Mouse (Mus musculus) layer of hippocampus, adult 9-11 months (tissue): ENCODE data around the gene Gm39566.
"Not testable (repeated sequence)": the region's sequence is repeated elsewhere in the genome, so short reads cannot be mapped to it uniquely, and the experiment has no call there.

Experiments
- DNase-seq: peaks from one replicate; pipeline ENCODE4 v3.0.0; 2022

Gm39566 gene

DNA sequence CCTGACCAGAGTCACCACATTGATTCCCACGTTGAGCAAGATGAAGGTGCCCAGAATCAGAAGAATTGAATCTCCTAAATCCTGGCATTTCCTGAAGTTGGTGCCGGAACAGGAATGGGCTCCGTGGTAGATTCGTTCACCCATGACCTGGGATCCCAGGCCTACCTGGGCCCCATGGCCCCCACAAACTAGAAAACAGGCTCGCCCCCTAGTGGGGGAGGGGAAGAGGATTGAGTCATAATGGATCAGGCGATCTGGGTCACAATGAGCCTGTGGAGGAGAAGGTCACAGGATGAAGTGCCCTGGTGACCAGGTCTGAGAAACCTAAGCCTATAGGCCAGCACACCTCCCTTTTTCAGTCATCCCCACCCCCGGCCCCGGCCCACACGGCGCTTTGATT lies at the start of gene Gm39566:
Gene Gm39566, minus strand, starts transcription at position 144 of the 400 bp plus-strand sequence.
- DNase-seq: no peak

DNA sequence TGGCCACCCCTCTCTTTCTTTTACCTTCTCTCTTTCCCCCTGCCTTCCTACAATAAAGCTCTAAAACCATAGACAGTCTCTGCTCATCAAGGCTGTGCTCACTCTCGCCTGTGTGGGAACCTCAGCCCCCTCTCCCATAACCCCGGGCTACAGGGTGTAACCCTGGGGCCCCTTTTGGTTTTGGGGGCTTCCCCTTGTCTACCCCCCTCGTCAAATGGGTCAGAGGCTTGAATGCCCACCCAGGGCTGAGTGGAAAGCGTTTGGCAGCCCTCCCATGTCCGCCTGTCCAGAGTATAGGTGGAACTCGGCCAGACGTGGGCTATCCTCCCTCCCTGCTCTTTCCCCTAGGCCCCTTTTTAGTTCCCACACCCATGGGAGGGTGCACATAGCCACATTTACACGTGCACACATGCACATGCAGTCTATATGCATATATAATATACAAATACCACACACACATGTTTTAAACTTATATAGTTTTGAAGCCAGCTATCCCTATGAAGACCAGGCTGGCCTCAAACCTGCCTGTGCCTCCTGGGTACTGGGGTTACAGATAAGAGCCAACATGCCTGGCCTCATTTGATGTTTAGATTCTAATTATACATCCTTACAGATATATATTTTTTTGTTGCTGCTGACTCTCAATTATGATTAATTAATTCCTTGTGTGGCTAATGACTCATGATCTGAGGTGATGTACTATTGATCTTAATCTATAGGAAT lies 49.2 kb upstream of the Gm39566 start:
- no peak for DNase-seq

DNA sequence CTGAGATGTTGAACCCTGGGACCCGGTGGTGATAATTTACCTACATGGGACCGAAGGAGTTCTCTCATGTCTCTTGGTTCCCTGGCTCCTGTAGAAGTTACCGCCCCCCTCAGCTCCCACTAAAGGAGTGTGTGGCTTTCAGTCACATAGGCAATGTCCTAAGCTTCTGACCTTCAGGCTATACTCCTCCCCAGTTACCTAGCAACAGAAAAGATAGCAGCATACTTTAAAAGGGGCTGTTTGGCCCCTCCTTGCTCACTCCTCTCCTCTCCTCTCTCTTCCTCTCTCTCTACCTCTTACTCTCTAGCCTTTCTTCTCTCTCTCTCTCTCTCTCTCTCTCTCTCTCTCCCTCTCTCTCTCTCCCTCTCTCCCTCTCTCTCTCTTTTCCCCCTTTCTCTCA lies 48.6 kb upstream of the Gm39566 start:
- not testable (repeated sequence) for DNase-seq

DNA sequence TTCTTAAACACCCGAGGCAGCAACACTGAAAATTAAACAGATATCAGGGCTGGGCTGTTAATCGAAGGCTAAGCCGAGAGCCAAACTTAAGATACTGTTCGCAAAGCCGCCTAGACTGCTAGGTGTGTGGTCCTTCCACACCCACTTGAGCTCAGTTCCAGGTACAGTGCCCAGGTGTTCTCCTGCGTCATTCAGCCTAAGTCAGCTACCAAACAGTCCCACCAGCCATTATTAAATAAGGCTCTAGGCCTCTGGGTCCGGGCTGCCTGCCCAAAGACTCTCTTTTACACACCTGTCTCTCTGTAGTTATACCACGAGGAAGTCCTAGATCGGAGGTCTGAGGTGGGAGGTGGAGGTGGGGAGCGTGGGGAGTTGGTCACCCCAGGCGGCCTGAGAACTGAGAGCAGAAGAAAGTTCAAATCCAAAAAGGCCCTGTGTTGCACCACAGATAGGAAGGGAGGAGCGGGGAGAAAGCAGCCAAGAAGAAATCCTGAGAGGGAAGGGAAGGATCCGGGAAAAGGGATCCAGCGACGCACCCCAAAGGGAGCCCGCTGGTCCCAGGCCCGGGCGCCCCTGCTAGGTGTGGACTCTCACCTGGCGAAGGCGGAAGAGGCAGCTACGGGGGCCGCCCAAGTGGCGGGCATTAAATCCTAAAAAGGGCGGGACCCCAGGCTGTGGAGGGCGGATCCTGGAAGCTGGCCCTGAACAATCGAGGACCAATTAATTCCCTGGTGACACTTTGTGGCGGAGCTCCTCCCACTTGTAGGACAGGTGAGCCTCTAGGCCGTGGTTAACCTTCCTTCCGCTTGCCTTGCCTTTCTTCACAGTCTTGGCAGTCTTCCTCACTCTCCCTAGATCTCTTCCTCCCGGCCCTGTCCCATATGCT lies 43.3 kb upstream of the Gm39566 start, which contains the start of gene Tnk1:
Gene Tnk1, minus strand, starts transcription at position 618 of the 886 bp plus-strand sequence.
- DNase-seq: no peak

DNA sequence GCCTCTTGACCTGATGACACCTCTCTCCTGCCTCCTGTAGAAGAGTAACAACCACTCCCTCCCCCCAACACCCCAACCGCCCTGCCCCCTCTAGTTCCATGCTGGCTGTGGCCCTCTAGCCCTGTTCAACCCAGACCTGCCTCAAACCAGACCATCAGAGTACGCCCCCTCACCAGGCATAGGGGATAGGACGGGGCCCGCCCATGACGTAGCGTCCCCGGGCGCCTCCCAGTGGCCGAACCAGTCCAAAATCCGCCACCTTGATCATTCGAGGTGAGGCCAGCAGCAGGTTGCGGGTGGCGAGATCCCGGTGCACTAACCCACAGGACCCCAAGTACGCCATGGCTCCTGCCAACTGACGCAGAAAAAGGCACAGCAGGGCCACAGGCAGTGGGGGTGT lies 40.2 kb upstream of the Gm39566 start:
- no peak for DNase-seq

DNA sequence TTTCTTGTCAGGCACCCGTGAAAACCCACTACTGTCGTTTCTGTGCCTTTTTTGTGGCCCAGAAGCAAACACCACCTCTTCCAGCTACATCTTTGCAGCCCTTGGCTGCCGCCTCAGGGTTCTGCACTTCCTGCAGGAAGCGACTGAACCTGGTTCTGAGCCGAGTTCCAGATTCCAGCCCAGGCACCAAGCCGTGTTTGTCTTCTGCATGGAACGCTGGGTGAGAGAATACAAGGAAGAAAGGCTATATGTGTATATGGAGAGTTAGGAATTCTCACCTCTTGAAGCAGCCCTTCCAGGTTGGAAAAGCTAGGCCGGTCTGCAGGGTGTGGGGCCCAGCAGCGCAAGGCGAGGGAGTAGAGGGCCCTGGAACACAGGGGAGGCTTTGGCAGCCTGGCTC lies 39.6 kb upstream of the Gm39566 start:
- DNase-seq: no peak

DNA sequence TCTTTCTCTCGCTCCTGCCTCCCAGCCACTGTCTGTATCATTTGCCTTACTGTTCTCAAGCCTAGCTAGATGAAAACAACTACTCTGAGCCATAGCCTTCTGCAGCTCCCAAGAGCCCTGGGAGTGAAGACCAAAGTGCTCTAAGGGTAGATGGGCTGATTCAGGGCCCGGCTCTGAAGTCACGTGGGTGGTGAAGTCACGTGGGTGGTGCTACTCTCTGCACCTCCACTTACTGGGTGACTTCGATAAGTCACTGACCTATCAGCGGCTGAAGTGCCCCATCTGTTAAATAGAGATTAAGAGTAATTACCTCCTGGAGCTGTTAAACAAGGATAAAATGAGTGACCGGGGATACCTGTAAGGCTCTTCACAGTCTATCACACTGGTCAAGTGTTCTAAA lies 38.9 kb upstream of the Gm39566 start:
- no peak for DNase-seq

DNA sequence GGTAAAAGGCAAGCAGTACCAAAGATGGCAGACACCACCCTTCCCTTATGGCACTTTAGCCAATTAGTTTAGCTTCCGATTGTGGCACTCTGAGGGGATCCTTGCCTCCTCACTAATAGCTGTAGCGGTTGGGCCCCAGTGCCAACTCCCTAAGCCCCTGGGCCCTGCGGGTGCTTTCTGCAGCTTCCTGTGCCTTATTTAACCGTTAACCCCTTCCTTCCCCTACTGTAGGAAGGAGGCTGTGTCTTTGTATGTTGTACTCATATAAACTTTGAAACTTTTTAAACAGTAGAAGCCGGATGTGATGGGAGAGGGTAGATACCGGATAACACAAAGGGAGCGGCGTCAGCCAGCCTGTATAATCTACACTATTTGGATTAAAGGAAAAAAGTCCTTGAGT lies 35.7 kb upstream of the Gm39566 start:
- DNase-seq: no peak

DNA sequence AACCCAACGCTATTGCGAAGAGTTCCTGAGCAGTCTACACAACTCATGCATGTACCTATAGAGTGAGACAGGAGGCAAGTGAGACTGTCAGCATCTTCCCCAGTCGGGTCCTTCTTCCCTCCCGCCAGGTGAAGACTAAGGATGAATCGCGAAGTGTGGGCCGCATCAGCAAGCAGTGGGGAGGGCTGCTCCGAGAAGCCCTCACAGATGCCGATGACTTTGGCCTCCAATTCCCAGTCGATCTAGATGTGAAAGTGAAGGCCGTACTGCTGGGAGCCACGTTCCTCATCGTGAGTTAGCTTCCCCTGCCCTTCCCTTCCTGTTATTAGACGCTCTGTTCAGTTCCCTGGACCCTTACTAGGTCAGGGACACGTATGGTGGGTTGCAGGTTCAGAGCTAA lies 34.8 kb upstream of the Gm39566 start:
- DNase-seq: no peak

DNA sequence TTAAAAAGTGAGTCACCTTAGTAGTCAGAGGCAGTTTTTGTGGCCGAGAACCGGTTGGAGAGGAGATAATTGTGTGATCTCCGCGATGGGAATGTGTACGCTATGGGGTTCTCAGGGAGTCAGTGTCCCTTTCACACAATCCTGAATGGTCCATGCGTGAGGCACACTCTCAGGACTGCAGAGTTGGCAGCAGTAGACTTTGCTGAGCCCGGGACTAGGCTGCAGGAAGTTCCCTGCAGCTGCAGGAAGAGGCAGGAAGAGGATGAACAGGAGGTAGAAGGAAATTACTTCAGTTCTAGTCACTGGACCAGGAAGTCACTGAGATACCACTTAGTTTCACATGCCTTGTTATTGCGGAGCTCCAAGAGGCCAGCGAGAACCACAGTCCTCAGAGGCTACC lies 34.0 kb upstream of the Gm39566 start:
- no peak for DNase-seq

DNA sequence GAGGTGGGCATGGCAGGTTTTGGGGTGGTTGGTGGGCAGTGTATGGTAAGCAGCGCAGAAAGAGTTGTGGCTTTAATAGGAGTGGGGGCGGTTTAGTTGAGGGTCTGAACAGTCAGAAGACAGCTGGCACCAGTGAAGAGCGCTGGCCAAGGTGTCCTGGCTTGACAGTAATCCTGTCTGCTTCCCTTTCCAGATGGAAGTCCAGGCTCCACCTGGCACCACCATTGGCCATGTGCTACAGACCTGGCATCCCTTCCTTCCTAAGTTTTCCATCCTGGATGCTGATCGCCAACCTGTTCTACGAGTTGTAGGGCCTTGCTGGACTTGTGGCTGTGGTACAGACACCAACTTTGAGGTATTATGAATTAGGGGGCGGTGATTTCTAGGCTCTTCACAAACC lies 32.9 kb upstream of the Gm39566 start:
- no peak for DNase-seq

DNA sequence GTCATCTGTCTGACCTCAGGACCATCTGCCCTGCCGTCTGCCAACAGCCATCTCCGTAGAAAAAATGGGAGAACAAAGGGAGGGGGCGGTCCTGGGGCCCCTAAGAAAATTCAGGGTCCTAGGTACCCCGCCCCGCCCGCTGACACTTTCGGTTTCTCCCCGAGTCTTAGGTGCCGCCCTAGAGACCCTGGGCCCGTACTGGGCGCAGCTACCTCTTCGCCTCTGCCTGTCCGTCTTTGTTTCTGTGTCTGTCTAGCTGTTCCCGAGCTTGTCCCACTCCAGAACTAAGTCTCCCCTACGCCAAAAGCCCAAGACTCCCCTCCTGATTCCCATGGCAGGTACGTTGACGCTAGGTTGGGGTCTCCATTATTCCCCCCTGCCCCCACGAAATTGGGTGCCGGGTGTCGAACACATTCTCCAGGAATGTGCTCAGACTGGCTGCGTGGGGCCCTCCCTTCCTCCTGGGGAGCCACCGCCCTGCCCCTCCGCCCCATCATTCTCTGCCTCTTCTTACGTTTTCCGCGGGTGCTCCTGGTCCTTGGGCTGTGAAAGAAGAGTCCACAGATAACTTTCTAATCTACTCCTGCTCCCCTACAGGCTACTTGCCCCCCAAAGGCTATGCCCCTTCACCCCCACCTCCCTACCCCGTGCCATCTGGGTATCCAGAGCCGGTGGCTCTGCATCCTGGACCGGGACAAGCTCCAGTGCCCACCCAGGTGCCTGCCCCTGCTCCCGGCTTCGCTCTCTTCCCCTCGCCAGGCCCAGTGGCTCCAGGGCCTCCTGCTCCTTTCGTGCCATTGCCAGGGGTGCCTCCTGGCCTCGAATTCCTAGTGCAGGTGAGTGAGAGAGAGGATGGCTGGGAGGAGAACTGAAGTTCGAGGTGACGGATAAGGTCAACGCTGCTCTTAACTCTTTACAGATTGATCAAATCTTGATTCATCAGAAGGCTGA lies 31.9 kb upstream of the Gm39566 start:
- no peak for DNase-seq

DNA sequence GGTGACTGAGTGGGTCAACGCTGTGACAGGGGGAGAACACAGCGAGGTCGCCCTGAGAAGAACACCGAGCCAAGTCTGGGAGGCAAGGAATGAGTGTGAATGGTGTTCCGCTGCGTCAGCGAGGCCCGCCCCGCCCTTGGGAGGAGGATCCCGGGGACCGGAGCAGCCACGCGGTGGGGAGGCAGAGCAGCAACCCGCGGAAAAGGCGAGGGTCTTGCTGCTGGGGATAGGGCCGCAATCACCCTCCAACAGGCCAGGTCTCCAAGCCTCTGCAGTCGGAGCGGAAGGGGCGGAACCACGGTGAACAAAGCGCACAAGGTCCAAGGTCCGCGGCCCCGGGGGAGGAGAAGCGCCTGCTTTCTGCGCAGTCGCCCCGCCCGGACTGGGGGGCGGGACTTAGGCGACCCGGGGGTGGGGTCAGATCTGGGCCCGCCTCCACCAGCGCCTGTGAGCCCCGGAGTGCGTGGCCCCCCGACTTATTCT lies 31.1 kb upstream of the Gm39566 start, which contains the start of gene Plscr3:
Gene Plscr3, plus strand, starts transcription at position 179 of the 483 bp plus-strand sequence.
- DNase-seq: peak; percentile 88

DNA sequence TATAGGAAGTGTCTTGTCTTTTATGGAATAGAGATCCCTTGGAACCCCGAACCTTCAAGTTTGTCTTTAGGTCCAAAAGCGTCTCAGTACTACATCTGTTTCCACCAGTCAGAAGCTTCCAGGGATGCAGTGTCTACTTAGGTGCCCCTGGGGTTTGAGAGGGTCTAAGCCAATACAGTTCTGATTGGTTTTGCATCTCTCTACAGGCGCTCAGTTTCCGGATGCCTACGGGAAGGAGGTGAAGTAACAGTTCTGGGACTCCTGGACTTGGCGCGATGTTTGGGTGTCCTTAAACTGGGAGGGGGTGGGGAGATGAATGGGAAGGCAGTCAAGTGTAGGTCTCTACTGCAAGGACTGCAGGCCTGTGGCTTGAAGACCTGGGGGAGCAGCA lies 23.6 kb upstream of the Gm39566 start:
- no peak for DNase-seq

DNA sequence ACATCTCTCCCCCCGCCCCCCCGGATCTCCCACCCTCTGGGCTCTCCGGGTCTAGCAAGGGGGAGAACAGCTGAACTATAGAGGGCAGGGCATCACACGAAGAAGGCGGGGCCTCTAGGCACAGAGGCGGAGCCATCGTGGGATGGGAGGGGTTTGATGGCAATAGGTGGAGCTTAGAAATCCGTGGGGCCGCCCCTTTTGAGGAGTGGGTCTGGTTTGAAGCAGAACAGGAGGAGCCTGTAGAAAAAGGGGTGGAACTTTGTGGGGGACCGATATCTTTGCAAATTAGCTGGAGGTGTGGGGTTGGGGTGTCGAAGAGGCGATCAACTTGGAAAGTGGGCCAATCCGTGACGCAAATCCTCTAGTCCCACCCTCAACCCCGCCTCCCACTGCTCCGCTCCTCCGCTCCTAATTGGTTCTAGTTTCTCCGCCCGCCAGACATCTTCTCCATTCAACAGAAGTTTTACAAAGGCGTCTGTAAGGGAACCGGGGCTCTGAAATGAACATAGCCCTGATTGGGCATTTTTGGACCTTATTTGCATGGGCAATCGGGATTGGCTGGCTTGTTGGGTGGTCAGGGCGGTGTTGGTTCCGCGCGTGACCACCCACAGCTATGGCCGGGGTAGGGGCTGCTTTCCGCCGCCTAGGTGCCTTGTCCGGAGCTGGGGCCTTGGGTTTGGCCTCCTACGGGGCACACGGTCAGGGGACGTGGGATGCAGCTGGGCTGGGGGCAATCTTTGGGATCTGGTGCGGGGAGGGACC lies 23.0 kb upstream of the Gm39566 start, which contains the start of gene Tmem256:
Gene Tmem256, plus strand, starts transcription at position 563 of the 762 bp plus-strand sequence.
- DNase-seq: peak; percentile 99

DNA sequence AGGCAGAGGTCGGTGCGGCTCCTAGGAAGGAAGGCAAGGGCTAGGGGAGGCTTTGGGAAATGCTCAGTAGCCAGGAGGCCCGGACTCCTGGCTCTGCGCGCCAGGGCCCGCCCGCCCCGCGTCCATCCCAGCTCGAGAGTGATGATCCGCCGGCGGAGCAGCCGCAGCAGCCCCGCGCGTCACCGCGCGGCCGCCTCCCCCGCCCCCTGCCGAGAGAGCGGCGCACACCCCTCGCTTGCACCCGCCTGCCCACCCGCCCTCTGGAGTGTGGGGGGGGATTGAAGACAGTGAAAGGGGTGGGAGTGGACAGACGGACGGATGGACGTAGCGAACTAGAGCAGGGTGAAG lies 22.5 kb upstream of the Gm39566 start, which contains the start of gene Nlgn2:
Gene Nlgn2, minus strand, starts transcription at position 181 of the 348 bp plus-strand sequence.
- DNase-seq: no peak

DNA sequence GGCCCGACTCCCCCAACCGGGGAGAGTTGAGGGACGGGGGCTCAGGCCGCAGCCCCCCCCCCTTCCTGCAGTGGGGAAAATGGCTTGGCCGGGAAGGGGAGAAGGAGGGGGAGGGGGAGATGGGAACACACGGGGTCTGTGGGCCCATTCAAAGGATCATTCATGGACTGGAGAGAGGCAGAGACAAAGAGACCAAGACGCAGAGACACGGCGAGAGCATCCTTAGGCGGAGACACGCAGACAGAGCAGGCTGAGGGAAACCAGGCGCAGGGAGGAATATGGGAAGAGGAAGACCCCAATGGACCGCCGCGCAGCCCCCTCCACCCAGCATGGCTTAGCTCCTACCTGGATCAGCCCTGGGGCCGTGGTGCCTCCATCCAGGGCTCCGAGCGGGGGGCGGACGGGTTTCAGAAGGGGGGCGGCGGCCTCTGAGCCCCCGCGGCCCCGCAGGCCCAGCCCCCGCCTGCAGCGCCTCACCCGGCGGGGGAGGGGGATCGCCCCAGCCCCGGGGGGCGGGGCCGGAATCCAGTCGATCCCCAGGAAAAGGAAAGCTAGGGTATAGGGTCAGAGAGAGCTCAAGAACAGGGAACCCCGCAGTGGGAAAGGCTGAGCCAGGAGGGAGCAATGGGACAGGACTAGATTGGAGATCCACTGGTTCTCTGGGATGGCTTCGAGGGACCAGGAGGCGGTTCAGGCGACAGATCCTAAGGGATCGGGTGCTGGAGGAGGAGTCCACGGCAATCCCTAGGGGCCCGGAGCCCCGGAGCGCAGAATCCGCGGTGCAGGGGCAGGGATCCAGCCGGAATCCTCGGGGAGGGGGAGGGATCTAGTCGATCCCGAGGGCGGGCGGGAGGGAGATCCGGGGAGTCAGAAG lies 21.8 kb upstream of the Gm39566 start:
- DNase-seq: peak; percentile 44

DNA sequence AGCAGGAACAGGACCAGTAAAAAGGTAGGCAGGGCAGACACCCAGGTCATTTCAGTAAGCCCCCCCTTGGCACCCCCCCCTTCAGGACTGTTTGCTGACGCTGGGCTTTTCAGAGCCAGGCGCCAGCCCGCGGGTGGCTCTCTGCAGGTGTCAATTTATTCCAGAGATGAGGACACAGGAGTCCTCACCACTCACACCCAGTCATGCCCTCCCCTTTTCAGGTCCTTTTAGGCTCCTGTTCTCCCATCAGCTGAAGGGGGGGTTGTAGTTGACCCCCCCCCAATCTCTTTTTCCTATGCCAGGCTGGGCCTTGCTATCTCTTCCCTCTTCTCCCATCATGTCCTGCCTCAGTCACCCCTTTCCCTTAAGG lies 20.9 kb upstream of the Gm39566 start:
- no peak for DNase-seq

DNA sequence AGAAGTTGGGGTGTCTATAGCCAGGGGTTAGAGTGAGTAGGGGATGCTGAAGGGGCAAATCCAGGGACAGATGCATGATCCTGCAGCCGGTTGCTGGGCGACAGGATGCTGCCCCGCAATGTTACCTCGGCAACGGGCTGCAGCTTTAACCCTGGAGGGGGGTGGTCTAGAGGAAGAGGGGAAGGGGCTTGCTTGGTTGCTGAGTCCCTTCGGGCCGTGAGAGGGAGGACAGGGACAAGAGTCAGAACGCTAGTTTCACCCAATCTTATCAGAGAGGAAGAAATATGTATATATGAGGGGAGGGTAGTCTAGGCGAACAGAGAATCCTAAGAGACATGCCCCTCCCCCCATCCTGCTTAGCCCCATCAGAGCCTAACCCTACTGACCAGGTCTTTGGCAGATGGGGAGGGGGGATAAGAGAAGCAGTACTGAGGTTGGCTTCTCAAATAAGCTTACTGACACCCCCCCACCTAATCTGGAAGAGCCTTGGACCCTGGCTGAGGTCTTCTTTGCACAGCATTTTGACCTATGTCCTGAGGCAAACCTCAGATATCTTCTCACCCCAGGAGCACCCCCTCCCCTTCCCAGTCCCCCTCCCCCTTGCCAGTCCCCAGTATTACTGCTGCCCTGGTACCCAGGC lies 20.3 kb upstream of the Gm39566 start:
- DNase-seq: no peak

DNA sequence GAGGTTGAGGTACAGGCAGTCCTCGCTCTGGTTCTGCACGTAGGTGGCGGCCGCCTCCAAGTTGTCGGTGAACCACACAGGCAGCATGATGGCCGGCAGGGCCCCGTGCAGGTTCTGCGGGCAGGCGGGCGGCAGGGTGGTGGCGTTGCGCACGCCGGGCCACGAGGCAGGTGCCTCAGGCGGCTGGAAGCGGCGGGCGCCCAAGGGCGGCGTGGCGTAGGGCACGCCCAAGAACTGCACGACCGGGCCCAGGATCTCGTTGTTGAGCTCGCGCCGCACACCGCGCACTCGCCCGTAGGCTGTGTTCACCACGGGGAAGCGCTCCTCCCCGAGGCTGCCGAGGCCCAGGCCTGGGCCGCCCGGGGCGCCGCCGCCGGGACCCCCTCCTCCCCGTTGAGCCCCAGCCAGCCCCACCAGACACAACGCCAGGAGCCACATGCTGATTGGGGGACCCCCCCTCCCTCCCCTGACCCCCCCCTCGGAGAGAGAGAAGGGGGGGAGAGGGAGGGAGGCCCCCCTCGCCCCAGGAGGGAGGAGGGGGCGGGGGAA lies 19.0 kb upstream of the Gm39566 start:
- DNase-seq: no peak
